Mouse (Mus musculus) gastrocnemius, adult 8-10 months (tissue): ENCODE measurements around the gene Fam181b. TPM values are rescaled to one million over a fixed set of nuclear protein-coding genes. Genes with fewer than 3 reads are reported as not detected.

ENCODE experiments used
- DNase-seq, 2 experiments: peaks; one replicate each; pipeline ENCODE4 v3.0.0; 2022; ENCODE audit warnings: low spot score in 2 of 2
- total RNA-seq, 4 experiments: library from RNA; stranded (reverse); gene quantifications; 2 replicates each; pipeline ENCODE4 v1.2.4; 2022

Fam181b gene
- total RNA-seq, result 1 to 10 TPM in 2 of 4 experiments, under 1 TPM in 2; 0.92 to 1.1 (median 0.99) TPM

DNA sequence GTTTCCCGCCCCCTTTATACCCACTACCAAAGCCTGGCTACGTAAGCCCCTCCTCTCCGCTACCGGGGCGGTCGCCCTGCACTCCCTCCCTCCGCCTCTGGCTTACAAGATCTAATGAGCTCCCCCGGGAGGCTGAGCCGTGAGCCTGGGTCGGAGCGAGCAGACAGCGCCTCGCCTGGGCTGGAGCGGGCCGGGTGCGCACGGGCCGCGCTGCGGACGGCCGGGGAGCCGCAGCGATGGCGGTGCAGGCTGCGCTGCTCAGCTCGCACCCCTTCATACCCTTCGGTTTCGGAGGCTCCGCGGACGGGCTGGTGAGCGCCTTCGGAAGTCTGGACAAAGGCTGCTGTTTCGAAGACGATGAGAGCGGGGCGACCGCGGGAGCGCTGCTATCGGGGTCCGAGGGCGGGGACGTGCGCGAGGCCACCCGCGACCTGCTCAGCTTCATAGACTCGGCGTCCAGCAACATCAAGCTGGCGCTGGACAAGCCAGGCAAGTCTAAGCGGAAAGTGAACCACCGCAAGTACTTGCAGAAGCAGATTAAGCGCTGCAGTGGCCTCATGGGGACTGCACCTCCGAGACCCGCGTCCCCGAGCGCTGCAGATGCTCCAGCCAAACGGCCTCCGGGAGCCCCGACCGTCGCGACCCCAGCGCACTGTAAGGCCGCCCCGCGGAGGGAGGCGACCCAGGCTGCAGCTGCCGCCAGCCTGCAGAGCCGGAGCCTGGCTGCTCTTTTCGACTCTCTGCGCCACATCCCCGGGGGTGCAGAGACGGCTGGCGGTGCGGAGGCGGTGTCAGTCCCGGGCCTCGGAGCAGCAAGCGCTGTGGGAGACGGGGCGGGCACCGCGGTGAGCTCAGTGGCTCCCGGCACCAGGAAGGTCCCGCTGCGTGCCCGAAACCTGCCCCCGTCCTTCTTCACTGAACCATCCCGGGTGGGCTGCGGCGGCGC is at the start of gene Fam181b:
Gene Fam181b, plus strand, starts transcription at position 81 of the 946 bp plus-strand sequence.
- peak in 1 of 2 experiments; percentile 6 for DNase-seq

DNA sequence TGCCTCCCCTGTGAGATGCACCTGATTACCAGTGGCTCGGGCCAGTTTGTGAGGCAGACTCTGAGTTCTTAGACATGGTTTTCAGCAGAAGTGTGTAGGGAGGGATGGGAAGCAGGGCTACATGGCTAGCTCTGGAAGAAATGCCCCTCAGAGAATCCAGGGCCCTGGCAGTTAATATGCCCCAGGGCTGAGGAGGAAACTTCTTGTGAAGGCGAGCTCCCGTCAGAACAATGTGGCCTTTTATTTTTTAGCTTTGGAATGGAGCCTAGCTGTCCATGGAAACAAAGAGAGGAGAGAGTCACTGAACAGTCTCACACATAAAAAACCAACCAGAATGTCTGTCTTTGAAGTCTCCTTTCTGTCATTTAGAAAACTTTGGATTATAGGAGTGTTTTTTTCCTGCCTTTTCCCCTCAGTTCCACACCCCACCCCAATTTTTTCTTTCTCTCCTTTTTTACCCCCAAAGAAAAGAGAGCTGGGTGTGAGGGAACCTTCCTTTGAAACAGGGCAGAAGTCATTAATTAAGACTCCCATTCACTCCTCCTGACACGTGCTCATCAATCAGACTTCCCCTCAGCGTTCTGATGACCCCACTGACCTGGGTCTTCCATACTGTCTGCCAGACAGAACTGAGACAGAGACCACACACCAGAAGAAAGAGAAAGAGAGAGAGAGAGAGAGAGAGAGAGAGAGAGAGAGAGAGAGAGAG is 41.7 kb upstream of the Fam181b start:
- no peak for DNase-seq

DNA sequence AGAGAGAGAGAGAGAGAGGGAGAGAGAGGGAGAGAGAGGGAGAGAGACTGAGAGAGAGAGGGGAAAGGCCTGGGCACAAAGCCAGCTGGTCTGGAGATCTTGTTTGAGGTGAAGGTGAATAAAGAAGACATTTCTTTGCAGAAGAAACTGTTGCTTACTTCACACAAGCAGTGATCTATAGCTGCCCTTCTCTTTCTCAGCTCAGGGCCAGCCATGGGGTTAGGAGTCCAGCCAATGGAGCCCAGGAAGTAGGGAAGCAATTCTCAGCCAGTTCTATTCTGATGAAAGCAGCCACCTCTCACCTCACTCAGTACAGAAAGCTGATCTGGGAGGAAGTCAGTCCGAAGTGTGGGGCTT is 41.2 kb upstream of the Fam181b start:
- DNase-seq, result no peak

DNA sequence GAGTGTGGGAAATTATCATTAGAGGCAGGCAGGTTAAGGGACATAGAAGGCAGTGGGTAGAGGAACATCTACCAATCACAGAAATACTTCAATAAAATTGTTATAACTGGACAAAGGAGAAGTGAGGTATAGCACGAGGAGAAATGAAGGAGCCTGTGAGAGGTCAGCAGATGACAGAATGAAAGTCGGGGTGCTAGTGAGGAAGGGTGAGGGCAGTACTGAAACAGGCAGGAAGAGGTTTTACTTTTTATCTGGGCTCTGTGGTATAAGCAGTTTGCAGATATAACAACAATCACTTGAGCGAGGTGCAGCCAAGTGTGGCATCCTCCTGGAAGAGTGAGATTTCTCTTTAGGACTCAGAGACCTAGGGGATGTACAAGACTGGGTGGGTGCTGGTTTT is 40.1 kb upstream of the Fam181b start:
- DNase-seq, result no peak

DNA sequence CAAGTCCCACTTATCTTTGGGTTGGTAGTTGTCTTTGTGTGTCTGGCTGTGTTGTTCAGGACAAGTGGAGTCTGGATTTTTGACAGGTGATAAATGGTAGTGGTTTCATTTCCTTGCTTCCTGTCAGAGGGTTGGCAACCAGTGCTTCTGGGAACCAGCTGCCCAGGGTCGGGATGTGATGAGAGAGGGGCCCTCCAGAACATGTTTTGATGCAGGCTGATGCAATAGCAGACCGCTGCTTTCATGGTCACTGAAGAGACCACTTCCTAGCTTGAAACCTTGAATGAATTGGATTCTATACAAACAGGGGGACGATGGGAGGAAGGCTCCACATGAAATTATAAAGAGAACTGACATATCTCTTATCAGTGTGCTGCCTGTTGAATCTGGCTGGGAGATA is 35.3 kb upstream of the Fam181b start:
- no peak for DNase-seq

DNA sequence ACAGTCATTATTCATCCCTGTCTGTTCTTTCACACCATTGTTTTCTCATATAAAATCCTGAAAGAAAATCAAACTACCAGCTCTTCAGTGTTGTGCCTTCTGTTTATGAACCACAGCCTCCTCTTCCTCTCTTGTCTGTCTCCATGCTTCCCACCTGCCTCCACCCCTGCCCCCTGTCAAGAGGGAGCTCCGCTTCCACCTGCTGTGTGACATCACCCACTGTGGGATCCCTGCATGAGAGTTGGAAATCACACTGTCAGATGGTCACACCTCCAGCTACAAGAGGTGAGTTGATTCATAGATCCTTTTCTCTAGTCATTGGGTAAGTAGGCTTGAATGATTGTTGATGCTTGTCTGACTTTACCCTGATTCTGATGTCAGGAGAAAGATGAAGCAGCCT is 34.9 kb upstream of the Fam181b start:
- no peak for DNase-seq

DNA sequence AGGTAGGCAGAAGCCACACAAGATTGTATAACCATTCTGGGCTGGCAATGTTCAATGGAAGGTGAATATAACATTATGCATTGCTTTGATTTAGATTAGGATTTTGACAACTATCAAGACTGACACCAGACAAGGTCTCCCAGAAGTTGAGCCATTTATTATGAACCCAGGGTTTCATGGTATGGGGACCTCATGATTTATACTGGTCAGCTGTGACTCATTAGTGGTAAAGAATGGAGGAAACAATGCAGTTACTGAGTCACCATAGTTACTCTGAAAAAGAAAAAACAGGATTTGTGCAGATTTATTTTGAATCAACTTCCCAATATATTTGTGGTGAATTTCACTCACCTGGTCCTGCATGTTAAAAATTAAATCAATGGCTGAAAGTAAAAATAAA is 18.8 kb upstream of the Fam181b start:
- no peak for DNase-seq

DNA sequence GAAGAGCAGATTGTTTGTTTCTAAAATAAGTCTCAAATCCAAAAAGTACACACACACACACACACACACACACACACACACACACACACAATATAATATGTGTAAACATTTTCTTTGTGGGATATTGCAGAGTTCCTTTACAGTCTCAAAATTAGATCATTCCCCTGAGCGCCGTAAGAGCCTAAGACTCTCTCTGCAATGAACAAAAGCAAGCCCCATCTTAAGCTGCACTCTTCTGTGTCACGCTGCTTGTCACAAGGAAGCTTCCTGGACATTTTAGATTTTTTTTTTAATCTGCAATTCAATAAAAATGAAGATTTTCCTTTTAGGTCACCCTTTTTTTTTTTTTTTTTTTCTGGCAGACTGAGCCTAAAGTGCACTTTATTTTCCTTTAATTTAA is 17.9 kb upstream of the Fam181b start:
- DNase-seq, result no peak

DNA sequence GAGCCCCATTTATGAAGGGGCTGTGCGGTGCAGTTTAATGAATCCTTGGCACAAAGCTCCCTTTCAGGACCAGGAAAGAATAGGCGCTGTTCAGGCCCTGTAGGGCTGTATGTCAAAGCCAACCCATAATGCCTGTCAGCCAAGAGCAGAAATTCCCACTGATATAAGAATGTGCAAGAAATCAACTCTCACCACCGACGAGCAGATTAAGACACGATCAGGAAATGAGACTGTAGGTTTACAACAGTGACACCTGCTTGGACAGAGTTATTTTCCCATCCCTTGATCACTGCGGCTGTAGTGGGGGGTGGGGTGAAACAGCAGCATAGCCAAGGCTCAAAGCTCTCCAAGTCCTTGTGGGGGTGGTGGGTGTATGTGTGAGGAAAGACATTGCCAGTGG is 17.5 kb upstream of the Fam181b start:
- no peak for DNase-seq

DNA sequence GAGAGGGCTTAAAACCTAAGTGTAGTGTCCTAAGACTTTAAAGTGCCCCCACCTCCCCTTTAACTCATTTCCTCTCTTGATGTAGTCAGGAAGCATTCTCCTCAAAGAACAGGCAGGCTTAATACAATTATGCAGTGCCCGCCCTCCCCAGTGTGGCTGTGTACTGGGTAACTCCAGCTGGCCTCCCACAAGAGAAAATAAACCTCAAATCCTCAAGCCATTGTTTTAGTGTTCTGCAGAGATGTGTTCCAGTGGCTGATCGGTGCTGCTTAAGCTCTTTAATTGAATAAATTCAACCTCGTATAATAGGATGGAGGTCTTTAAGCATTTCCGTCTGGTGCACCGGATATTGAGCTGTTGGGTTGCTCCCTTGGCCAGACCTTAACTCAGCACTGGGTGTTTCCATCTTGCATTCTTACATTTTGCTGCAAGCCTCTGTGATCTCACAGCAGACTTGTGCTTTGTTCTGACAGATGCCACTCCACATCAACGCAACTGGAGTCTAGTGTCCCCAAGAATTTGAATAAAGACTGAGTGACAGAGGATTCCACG is 12.1 kb upstream of the Fam181b start:
- no peak for DNase-seq

DNA sequence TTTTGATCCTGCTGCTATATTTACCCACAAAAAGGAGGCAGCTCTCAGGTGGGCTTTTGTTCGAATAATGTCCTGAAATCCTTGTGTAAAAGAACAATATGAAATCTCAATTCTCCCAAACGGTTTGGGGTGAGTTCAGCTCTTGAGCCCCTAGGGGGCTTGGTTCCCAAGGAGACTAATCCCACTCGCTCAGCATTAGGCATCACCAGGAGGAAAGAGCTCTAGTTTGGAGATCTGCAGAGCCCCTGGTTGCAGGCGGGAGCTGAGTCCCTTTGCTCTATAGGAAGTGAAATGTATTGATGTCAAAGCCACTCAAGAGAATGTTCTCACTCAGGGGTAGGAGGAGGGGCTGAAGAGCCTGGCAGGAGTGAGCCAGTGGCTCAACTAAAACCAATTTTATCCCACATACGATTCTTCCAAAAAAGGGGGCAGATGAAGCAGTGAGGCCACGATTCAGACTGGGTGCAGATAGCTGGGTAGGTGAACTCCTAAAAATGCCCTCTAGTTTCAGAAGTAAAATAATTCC is 3.2 kb upstream of the Fam181b start:
- DNase-seq, result no peak

DNA sequence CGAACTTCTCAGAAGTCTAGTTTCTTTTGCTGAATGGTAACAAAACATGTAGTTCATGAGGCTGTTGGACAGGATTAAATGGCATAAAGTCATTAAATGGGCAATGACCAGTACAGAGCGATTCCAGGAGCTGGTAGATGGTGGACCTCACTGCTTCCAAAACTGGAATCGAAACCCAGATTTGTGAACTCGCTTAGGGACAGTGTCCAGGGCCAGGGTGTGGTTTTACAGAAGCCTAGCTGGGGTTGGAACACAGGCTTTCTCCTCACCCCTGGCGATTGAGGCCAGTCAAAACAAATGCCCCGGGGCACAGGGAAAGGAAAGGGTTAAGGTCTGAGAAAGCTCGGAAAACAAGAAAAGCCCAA is 263 bp upstream of the Fam181b start:
- DNase-seq, result no peak

DNA sequence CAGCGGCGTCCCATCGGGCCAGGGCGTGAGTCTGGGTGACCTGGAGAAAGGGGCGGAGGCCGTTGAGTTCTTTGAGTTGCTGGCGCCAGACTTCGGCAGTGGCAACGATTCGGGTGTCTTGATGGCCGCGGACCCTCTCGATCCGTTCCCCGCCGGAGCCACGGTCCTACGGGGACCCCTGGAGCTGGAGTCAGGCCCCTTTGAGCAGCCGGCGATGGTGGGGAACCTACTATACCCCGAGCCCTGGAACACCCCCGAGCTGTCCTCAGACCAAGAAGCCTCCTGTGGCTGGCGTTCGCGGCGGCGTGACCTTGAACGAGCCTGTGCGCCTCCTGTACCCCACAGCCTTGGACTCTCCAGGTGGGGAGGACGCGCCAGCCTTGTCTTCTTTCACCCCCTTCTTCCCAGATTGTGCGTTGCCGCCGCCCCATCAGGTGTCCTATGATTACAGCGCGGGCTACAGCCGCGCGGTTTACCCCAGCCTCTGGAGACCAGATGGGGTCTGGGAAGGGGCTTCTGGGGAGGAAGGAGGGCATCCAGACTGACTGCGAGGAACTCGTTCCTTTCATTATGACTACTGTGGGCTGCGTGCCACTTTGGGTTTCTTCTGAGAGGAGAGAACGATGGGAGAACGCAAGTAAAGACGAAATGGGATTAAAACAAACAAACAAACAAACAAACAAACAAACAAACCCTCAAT is 1.2 kb downstream of the Fam181b start:
- no peak for DNase-seq

DNA sequence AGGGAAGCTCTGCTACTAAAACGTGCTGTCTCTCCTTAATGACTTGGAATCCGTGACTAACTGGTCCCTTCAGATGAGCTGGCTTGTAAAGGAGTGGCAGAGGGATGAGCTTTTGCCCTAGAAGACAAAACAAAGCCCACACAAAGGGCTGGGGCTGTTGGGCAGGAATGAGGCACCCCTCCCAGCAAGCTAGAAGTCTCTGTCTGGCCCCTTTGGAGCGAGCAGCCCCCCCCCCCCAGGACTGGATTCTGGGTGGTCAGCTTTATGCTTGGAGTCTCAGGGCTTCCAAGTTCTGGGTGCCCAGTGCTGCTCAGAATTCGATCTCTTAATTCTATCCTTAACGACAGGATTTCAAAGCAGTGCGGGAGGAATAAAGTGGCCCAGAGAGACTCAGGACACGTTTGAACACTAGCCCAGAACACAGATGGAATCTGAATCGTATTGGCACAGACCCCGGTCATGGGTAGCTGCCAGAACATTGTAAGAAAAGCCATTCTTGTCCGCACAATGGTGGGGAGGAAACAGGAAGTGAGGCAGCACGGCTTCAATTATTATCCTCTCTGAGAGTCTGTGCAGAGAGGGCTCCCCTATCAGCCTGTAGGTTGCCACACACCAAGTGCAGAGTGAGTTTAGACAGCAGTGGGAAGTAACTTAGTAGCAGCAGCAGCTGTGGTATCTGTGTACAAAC is 13.8 kb downstream of the Fam181b start:
- DNase-seq, result peak in 1 of 2 experiments; percentile 20

DNA sequence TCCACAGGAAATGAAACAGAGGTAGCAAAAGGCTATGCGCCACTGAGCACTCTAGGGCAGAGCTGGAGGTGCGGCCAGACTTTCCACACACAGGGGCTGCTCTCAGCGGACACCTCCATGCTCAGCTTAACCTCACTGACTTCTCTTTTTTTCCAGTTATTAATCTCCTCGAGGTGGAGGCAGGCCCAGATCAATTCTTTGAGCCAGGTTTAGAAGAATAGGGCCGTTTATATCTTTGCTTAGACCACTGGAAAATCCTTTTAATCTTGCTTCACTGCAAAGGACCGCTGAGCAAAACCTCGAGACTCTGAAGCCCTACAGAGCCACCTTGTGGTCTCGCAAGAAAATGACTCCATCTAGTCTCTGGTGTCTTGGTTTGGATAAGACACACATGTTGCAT is 15.8 kb downstream of the Fam181b start:
- DNase-seq, result no peak

DNA sequence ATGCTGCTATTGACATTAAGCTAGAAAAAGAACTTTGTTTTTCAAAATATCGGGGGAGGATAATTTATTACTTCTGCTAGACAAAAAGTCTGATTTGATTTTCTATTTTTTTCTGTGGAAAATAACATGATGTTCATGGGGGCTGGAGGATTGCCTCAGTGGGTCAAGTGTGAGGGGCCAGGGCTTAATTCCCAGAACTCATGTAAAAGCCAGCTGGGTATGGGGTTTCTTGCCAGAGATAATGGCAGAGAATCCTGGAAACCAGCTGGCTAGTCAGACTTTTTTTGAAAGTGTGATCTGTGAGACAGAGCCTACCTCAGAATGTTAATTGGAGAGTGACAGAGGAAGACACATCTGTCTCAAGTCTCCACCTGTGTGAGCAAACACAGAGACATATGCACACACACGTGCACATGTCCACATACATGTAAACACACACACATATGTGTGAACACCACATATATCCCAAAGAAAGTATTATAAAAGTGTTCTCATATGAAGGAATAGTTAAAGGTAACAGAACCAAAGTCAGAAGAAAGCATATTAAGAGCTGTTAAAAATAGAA is 25.2 kb downstream of the Fam181b start:
- no peak for DNase-seq

DNA sequence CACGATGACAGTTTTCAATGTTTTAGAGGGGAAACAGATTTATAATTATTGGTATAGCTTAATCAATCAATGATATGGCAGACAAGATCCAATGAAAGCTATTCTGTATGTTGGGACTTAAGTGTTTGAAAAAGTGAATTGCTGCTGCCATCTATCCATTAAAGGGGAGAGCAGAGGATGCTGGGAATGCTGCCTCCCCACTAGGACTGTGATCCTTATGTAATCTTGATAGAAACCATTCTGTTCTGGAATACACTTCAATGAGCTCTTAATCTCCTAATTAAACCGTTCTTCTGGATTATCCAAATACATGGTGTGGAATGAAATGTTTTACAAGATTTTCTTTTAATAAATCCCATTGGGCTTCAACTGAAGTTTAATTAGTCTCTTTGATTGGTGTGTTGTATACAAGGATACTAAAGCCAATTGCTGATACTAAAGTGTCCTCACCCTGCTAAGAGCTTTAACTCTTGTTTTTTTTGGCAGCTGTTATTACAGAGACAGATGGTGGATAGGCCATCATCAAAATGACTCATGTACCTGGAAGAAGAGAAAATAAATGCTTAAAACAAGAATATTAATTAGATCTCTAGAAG is 30.8 kb downstream of the Fam181b start:
- no peak for DNase-seq

DNA sequence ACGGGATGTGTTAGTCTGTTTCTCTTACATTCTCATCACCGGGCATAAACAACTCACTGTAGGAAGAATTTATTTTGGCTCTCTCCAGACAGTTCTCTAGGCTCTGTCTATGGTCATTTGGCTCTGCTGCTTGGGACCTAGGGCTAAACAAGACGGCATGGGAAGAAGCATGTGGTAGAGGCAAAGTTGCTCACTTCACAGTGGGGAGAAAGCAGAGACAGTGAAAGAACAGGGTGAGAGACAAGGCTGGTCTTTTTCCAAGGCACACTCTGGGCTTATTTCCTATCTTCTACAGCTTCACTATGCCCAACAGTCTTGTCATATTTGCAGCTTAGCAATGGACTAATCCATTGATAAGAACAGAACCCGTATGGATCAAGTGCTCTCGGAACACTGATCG is 31.4 kb downstream of the Fam181b start:
- DNase-seq, result no peak

DNA sequence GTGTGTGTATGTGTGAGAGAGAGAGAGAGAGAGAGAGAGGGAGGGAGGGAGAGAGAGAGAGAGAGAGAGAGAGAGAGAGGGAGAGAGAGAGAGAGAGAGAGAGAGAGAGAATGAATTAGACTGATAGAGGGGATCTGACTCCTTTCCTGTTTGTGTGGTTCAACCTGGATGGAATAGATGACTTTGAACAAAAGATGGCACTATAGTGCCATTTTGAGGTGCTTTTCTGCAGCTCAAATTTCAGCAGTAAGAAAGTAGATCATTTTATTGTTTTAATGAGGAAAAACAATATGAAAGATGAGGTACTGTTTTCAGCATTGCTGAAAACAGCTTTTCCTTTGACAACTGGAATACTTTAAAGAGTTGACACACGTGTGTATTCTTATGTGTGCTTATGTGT is 37.9 kb downstream of the Fam181b start:
- no peak for DNase-seq

DNA sequence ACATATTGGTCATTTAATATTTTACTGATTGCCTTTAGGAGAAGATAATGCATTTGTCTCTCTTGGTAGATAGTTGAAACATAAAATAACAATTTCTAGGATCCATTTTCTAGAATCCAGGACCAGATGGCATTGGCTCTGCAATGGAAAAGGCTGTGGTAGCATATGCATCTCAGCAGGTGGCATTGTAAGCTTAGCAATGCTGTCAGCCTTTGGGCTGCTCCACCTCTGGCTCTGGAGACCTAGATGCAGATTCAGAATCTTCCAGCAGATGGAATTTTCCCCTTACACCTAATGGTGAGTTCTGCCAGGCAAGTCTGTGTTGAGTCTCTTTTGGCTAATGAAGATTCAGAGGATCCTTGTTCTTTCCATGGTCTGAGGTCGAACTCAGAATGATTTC is 44.3 kb downstream of the Fam181b start:
- DNase-seq, result no peak
